Mouse (Mus musculus): ENCODE measurements around the gene Nudt8. TPM values are rescaled to one million over a fixed set of nuclear protein-coding genes. Genes with fewer than 3 reads are reported as not detected.
A peak's percentile ranks its signal among the peaks of the same experiment; 100 is the strongest.

Gene Nudt8
- polyA plus RNA-seq, 1 experiment from 2014 or later = 25.8 TPM

- Histone ChIP-seq H3K9me3 (ENCODE audit: control insufficient read depth, low read length) (no peaks in the 10 kb centered on the region), H3K4me3 (ENCODE audit: low read depth, low read length) (no peak overlapping the region), H3K9ac (ENCODE audit: low read depth, low read length) (no peak overlapping the region), H3K27ac (replicated peaks; ENCODE audit: low read depth, low read length) (no peak overlapping the region), H3K4me2 (ENCODE audit: low read depth, low read length) (no peak overlapping the region), H3K4me1 (ENCODE audit: control insufficient read depth, insufficient read depth, low read length) (peaks cover 6% of the 10 kb centered on the region; the same call in 1 of the 2 replicates), H3K27me3 (replicated peaks; ENCODE audit: control insufficient read depth, insufficient read depth, low read length) (no peaks in the 10 kb centered on the region), H3K36me3 (ENCODE audit: control insufficient read depth, insufficient read depth, low read length) (no peaks in the 10 kb centered on the region)
- peak; percentile 91 for DNase-seq (ENCODE audit: low spot score)
- 11% methylated on average over 4 of the region's 4 CpGs for WGBS
- peak; percentile 79 for ATAC-seq (ENCODE audit: low read depth)
Measured at GRCm38 (mm10) chr19:3980309-3980708, 20.1 kb upstream of the Nudt8 start.

GRCm38 (mm10) chr19:3980917-3981316, 19.5 kb upstream of the Nudt8 start:
- DNase-seq (ENCODE audit: low spot score) (no peak), ATAC-seq (ENCODE audit: low read depth) (no peak)
- Histone ChIP-seq H3K9me3 (ENCODE audit: control insufficient read depth, low read length) (no peaks in the 10 kb centered on the region), H3K4me3 (ENCODE audit: low read depth, low read length) (no peak overlapping the region), H3K36me3 (ENCODE audit: control insufficient read depth, insufficient read depth, low read length) (no peaks in the 10 kb centered on the region), H3K27me3 (replicated peaks; ENCODE audit: control insufficient read depth, insufficient read depth, low read length) (no peaks in the 10 kb centered on the region), H3K27ac (replicated peaks; ENCODE audit: low read depth, low read length) (no peak overlapping the region), H3K4me1 (ENCODE audit: control insufficient read depth, insufficient read depth, low read length) (peaks cover 6% of the 10 kb centered on the region; the same call in 1 of the 2 replicates), H3K4me2 (ENCODE audit: low read depth, low read length) (no peak overlapping the region), H3K9ac (ENCODE audit: low read depth, low read length) (no peak overlapping the region)
- WGBS = 80% methylated on average over 9 of the region's 9 CpGs

- Histone ChIP-seq H3K27ac (replicated peaks; ENCODE audit: low read depth, low read length) (0 out of 2 replicates have a peak overlapping the region, but pooled peaks have one; percentile 10), H3K4me2 (ENCODE audit: low read depth, low read length) (no peak overlapping the region), H3K9ac (ENCODE audit: low read depth, low read length) (no peak overlapping the region), H3K36me3 (ENCODE audit: control insufficient read depth, insufficient read depth, low read length) (no peaks in the 10 kb centered on the region), H3K9me3 (ENCODE audit: control insufficient read depth, low read length) (no peaks in the 10 kb centered on the region), H3K27me3 (replicated peaks; ENCODE audit: control insufficient read depth, insufficient read depth, low read length) (no peaks in the 10 kb centered on the region), H3K4me1 (ENCODE audit: control insufficient read depth, insufficient read depth, low read length) (peaks cover 15% of the 10 kb centered on the region; the same call in 1 of the 2 replicates), H3K4me3 (ENCODE audit: low read depth, low read length) (no peak overlapping the region)
- 29% methylated on average over 9 of the region's 9 CpGs for WGBS
- DNase-seq (ENCODE audit: low spot score) (no peak), ATAC-seq (ENCODE audit: low read depth) (no peak)
Measured at GRCm38 (mm10) chr19:3983527-3984200, 16.7 kb upstream of the Nudt8 start.

GRCm38 (mm10) chr19:3985261-3985681, 15.1 kb upstream of the Nudt8 start:
- peaks cover 15% of the 10 kb centered on the region; the same call in 1 of the 2 replicates for H3K4me1 ChIP-seq (ENCODE audit: control insufficient read depth, insufficient read depth, low read length)
- ATAC-seq (ENCODE audit: low read depth) (no peak), DNase-seq (ENCODE audit: low spot score) (peak; percentile 34)
- no peak overlapping the region; the same call in 1 of the 2 replicates for H3K27ac ChIP-seq (replicated peaks; ENCODE audit: low read depth, low read length)
- no peak overlapping the region for H3K9ac ChIP-seq (ENCODE audit: low read depth, low read length)
- H3K27me3 ChIP-seq (replicated peaks; ENCODE audit: control insufficient read depth, insufficient read depth, low read length) = no peaks in the 10 kb centered on the region
- H3K9me3 ChIP-seq (ENCODE audit: control insufficient read depth, low read length) = no peaks in the 10 kb centered on the region
- no peak overlapping the region for H3K4me3 ChIP-seq (ENCODE audit: low read depth, low read length)
- 41% methylated on average over 8 of the region's 8 CpGs for WGBS
- H3K4me2 ChIP-seq (ENCODE audit: low read depth, low read length) = no peak overlapping the region
- H3K36me3 ChIP-seq (ENCODE audit: control insufficient read depth, insufficient read depth, low read length) = no peaks in the 10 kb centered on the region

GRCm38 (mm10) chr19:3986334-3986733, 14.0 kb upstream of the Nudt8 start, which contains the start of gene Acy3:
Acy3 (plus strand) TSS chr19:3986570.
- Histone ChIP-seq H3K27ac (replicated peaks; ENCODE audit: low read depth, low read length) (peak within 1 kb of the TSS; percentile 28), H3K36me3 (ENCODE audit: control insufficient read depth, insufficient read depth, low read length) (no peaks in the 10 kb centered on the region), H3K27me3 (replicated peaks; ENCODE audit: control insufficient read depth, insufficient read depth, low read length) (no peaks in the 10 kb centered on the region), H3K4me1 (ENCODE audit: control insufficient read depth, insufficient read depth, low read length) (peaks cover 15% of the 10 kb centered on the region; the same call in 1 of the 2 replicates), H3K9ac (ENCODE audit: low read depth, low read length) (no peak within 1 kb of the TSS), H3K9me3 (ENCODE audit: control insufficient read depth, low read length) (no peaks in the 10 kb centered on the region), H3K4me3 (ENCODE audit: low read depth, low read length) (no peak within 1 kb of the TSS), H3K4me2 (ENCODE audit: low read depth, low read length) (peak within 1 kb of the TSS; percentile 27; the same call in 1 of the 2 replicates)
- peak; percentile 52 for ATAC-seq (ENCODE audit: low read depth)
- 18% methylated on average over 8 of the region's 8 CpGs for WGBS
- DNase-seq (ENCODE audit: low spot score) = peak; percentile 81

- H3K4me3 ChIP-seq (ENCODE audit: low read depth, low read length) = no peak overlapping the region
- H3K9me3 ChIP-seq (ENCODE audit: control insufficient read depth, low read length) = no peaks in the 10 kb centered on the region
- no peaks in the 10 kb centered on the region for H3K27me3 ChIP-seq (replicated peaks; ENCODE audit: control insufficient read depth, insufficient read depth, low read length)
- H3K4me1 ChIP-seq (ENCODE audit: control insufficient read depth, insufficient read depth, low read length) = peaks cover 15% of the 10 kb centered on the region; the same call in 1 of the 2 replicates
- H3K4me2 ChIP-seq (ENCODE audit: low read depth, low read length) = no peak overlapping the region
- WGBS = 87% methylated on average over 14 of the region's 14 CpGs
- no peak overlapping the region for H3K27ac ChIP-seq (replicated peaks; ENCODE audit: low read depth, low read length)
- no peaks in the 10 kb centered on the region for H3K36me3 ChIP-seq (ENCODE audit: control insufficient read depth, insufficient read depth, low read length)
- no peak overlapping the region for H3K9ac ChIP-seq (ENCODE audit: low read depth, low read length)
- DNase-seq (ENCODE audit: low spot score) (no peak), ATAC-seq (ENCODE audit: low read depth) (no peak)
Measured at GRCm38 (mm10) chr19:3988066-3988465, 12.3 kb upstream of the Nudt8 start.

GRCm38 (mm10) chr19:3988750-3989149, 11.6 kb upstream of the Nudt8 start:
- no peak overlapping the region for H3K4me3 ChIP-seq (ENCODE audit: low read depth, low read length)
- ATAC-seq (ENCODE audit: low read depth) (no peak), DNase-seq (ENCODE audit: low spot score) (no peak)
- H3K4me1 ChIP-seq (ENCODE audit: control insufficient read depth, insufficient read depth, low read length) = peaks cover 10% of the 10 kb centered on the region; the same call in 1 of the 2 replicates
- H3K27ac ChIP-seq (replicated peaks; ENCODE audit: low read depth, low read length) = no peak overlapping the region
- no peaks in the 10 kb centered on the region for H3K27me3 ChIP-seq (replicated peaks; ENCODE audit: control insufficient read depth, insufficient read depth, low read length)
- no peaks in the 10 kb centered on the region for H3K9me3 ChIP-seq (ENCODE audit: control insufficient read depth, low read length)
- WGBS = 90% methylated on average over 4 of the region's 4 CpGs
- H3K4me2 ChIP-seq (ENCODE audit: low read depth, low read length) = no peak overlapping the region
- no peaks in the 10 kb centered on the region for H3K36me3 ChIP-seq (ENCODE audit: control insufficient read depth, insufficient read depth, low read length)
- no peak overlapping the region for H3K9ac ChIP-seq (ENCODE audit: low read depth, low read length)

GRCm38 (mm10) chr19:3990804-3991203, 9.6 kb upstream of the Nudt8 start:
- ATAC-seq (ENCODE audit: low read depth) (no peak), DNase-seq (ENCODE audit: low spot score) (no peak)
- no peaks in the 10 kb centered on the region for H3K27me3 ChIP-seq (replicated peaks; ENCODE audit: control insufficient read depth, insufficient read depth, low read length)
- H3K4me1 ChIP-seq (ENCODE audit: control insufficient read depth, insufficient read depth, low read length) = peaks cover 8% of the 10 kb centered on the region; the same call in 1 of the 2 replicates
- 65% methylated on average over 6 of the region's 6 CpGs for WGBS
- no peaks in the 10 kb centered on the region for H3K9me3 ChIP-seq (ENCODE audit: control insufficient read depth, low read length)
- no peak overlapping the region for H3K4me2 ChIP-seq (ENCODE audit: low read depth, low read length)
- no peaks in the 10 kb centered on the region for H3K36me3 ChIP-seq (ENCODE audit: control insufficient read depth, insufficient read depth, low read length)
- H3K9ac ChIP-seq (ENCODE audit: low read depth, low read length) = no peak overlapping the region
- H3K4me3 ChIP-seq (ENCODE audit: low read depth, low read length) = no peak overlapping the region
- no peak overlapping the region for H3K27ac ChIP-seq (replicated peaks; ENCODE audit: low read depth, low read length)

GRCm38 (mm10) chr19:3991562-3991961, 8.8 kb upstream of the Nudt8 start:
- Histone ChIP-seq H3K27ac (replicated peaks; ENCODE audit: low read depth, low read length) (no peak overlapping the region), H3K9ac (ENCODE audit: low read depth, low read length) (no peak overlapping the region), H3K4me1 (ENCODE audit: control insufficient read depth, insufficient read depth, low read length) (peaks cover 3% of the 10 kb centered on the region; the same call in 1 of the 2 replicates), H3K36me3 (ENCODE audit: control insufficient read depth, insufficient read depth, low read length) (no peaks in the 10 kb centered on the region), H3K4me3 (ENCODE audit: low read depth, low read length) (no peak overlapping the region), H3K4me2 (ENCODE audit: low read depth, low read length) (no peak overlapping the region), H3K9me3 (ENCODE audit: control insufficient read depth, low read length) (no peaks in the 10 kb centered on the region), H3K27me3 (replicated peaks; ENCODE audit: control insufficient read depth, insufficient read depth, low read length) (no peaks in the 10 kb centered on the region)
- WGBS = 93% methylated on average over 3 of the region's 3 CpGs
- no peak for ATAC-seq (ENCODE audit: low read depth)
- DNase-seq (ENCODE audit: low spot score) = no peak

Measured in embryonic facial prominence, embryonic 14.5 days (tissue).